Mouse (Mus musculus): ENCODE measurements around the gene Dgkb. TPM values are rescaled to one million over a fixed set of nuclear protein-coding genes. Genes with fewer than 3 reads are reported as not detected.

Gene Dgkb
- polyA plus RNA-seq, 1 experiment from 2014 or later = 1.5 TPM

GRCm38 (mm10) chr12:38397754-38398312, 580.3 kb downstream of the Dgkb start:
- no peaks in the 10 kb centered on the region for H3K4me1 ChIP-seq
- ATAC-seq (ENCODE audit: insufficient read depth, low FRiP score, low read depth) = no peak
- H3K4me2 ChIP-seq = no peak overlapping the region
- H3K27ac ChIP-seq = no peak overlapping the region
- H3K9me3 ChIP-seq = no peaks in the 10 kb centered on the region
- 28% methylated on average over 14 of the region's 14 CpGs for WGBS
- no peaks in the 10 kb centered on the region for H3K27me3 ChIP-seq (replicated peaks)
- H3K9ac ChIP-seq = no peak overlapping the region
- no peak overlapping the region for H3K4me3 ChIP-seq (replicated peaks)
- no peaks in the 10 kb centered on the region for H3K36me3 ChIP-seq

GRCm38 (mm10) chr12:38400089-38400488, 582.6 kb downstream of the Dgkb start:
- Histone ChIP-seq H3K9me3 (no peaks in the 10 kb centered on the region), H3K27ac (no peak overlapping the region), H3K27me3 (replicated peaks) (no peaks in the 10 kb centered on the region), H3K9ac (no peak overlapping the region), H3K36me3 (no peaks in the 10 kb centered on the region), H3K4me1 (no peaks in the 10 kb centered on the region), H3K4me2 (no peak overlapping the region), H3K4me3 (replicated peaks) (no peak overlapping the region)
- ATAC-seq (ENCODE audit: insufficient read depth, low FRiP score, low read depth) = no peak
- 63% methylated on average over 4 of the region's 4 CpGs for WGBS

GRCm38 (mm10) chr12:38435364-38436130, 618.0 kb downstream of the Dgkb start:
- no peaks in the 10 kb centered on the region for H3K4me1 ChIP-seq
- H3K4me2 ChIP-seq = no peak overlapping the region
- ATAC-seq (ENCODE audit: insufficient read depth, low FRiP score, low read depth) = no peak
- H3K4me3 ChIP-seq (replicated peaks) = no peak overlapping the region
- no peak overlapping the region for H3K9ac ChIP-seq
- H3K27me3 ChIP-seq (replicated peaks) = no peaks in the 10 kb centered on the region
- no peak overlapping the region for H3K27ac ChIP-seq
- H3K9me3 ChIP-seq = no peaks in the 10 kb centered on the region
- no peaks in the 10 kb centered on the region for H3K36me3 ChIP-seq
- WGBS = 68% methylated on average over 10 of the region's 10 CpGs

- Histone ChIP-seq H3K9me3 (no peaks in the 10 kb centered on the region), H3K4me2 (no peak overlapping the region), H3K4me3 (replicated peaks) (no peak overlapping the region), H3K27me3 (replicated peaks) (no peaks in the 10 kb centered on the region), H3K4me1 (no peaks in the 10 kb centered on the region), H3K27ac (no peak overlapping the region), H3K36me3 (no peaks in the 10 kb centered on the region), H3K9ac (no peak overlapping the region)
- ATAC-seq (ENCODE audit: insufficient read depth, low FRiP score, low read depth) = no peak
- WGBS = 80% methylated on average over 1 of the region's 1 CpGs
Observed at GRCm38 (mm10) chr12:38436131-38436436, 618.6 kb downstream of the Dgkb start.

GRCm38 (mm10) chr12:38450323-38451087, 633.0 kb downstream of the Dgkb start:
- H3K9ac ChIP-seq = no peak overlapping the region
- H3K9me3 ChIP-seq = no peaks in the 10 kb centered on the region
- 60% methylated on average over 7 of the region's 7 CpGs for WGBS
- H3K27ac ChIP-seq = no peak overlapping the region
- ATAC-seq (ENCODE audit: insufficient read depth, low FRiP score, low read depth) = no peak
- H3K4me1 ChIP-seq = no peaks in the 10 kb centered on the region
- H3K36me3 ChIP-seq = no peaks in the 10 kb centered on the region
- H3K4me2 ChIP-seq = no peak overlapping the region
- H3K4me3 ChIP-seq (replicated peaks) = no peak overlapping the region
- no peaks in the 10 kb centered on the region for H3K27me3 ChIP-seq (replicated peaks)

- ATAC-seq (ENCODE audit: insufficient read depth, low FRiP score, low read depth) = no peak
- Histone ChIP-seq H3K27me3 (replicated peaks) (no peaks in the 10 kb centered on the region), H3K9ac (no peak overlapping the region), H3K4me1 (no peaks in the 10 kb centered on the region), H3K27ac (no peak overlapping the region), H3K36me3 (no peaks in the 10 kb centered on the region), H3K4me2 (no peak overlapping the region), H3K4me3 (replicated peaks) (no peak overlapping the region), H3K9me3 (no peaks in the 10 kb centered on the region)
- 55% methylated on average over 3 of the region's 3 CpGs for WGBS
Observed at GRCm38 (mm10) chr12:38451677-38452076, 634.2 kb downstream of the Dgkb start.

GRCm38 (mm10) chr12:38468191-38468590, 650.7 kb downstream of the Dgkb start:
- no peaks in the 10 kb centered on the region for H3K4me1 ChIP-seq
- H3K27ac ChIP-seq = no peak overlapping the region
- H3K9ac ChIP-seq = no peak overlapping the region
- no peak overlapping the region for H3K4me3 ChIP-seq (replicated peaks)
- no peaks in the 10 kb centered on the region for H3K9me3 ChIP-seq
- H3K4me2 ChIP-seq = no peak overlapping the region
- no peaks in the 10 kb centered on the region for H3K36me3 ChIP-seq
- ATAC-seq (ENCODE audit: insufficient read depth, low FRiP score, low read depth) = no peak
- no peaks in the 10 kb centered on the region for H3K27me3 ChIP-seq (replicated peaks)

- Histone ChIP-seq H3K4me3 (replicated peaks) (no peak overlapping the region), H3K9ac (no peak overlapping the region), H3K9me3 (no peaks in the 10 kb centered on the region), H3K4me2 (no peak overlapping the region), H3K27ac (no peak overlapping the region), H3K4me1 (no peaks in the 10 kb centered on the region), H3K27me3 (replicated peaks) (no peaks in the 10 kb centered on the region), H3K36me3 (no peaks in the 10 kb centered on the region)
- ATAC-seq (ENCODE audit: insufficient read depth, low FRiP score, low read depth) = no peak
Observed at GRCm38 (mm10) chr12:38468605-38469004, 651.1 kb downstream of the Dgkb start.

GRCm38 (mm10) chr12:38497229-38497628, 679.7 kb downstream of the Dgkb start:
- no peak overlapping the region for H3K9ac ChIP-seq
- no peak for ATAC-seq (ENCODE audit: insufficient read depth, low FRiP score, low read depth)
- H3K9me3 ChIP-seq = no peaks in the 10 kb centered on the region
- H3K27me3 ChIP-seq (replicated peaks) = no peaks in the 10 kb centered on the region
- no peaks in the 10 kb centered on the region for H3K36me3 ChIP-seq
- no peak overlapping the region for H3K4me2 ChIP-seq
- H3K4me3 ChIP-seq (replicated peaks) = no peak overlapping the region
- no peak overlapping the region for H3K27ac ChIP-seq
- no peaks in the 10 kb centered on the region for H3K4me1 ChIP-seq
- 87% methylated on average over 2 of the region's 2 CpGs for WGBS

GRCm38 (mm10) chr12:38500931-38501330, 683.4 kb downstream of the Dgkb start:
- Histone ChIP-seq H3K9ac (no peak overlapping the region), H3K4me3 (replicated peaks) (no peak overlapping the region), H3K27me3 (replicated peaks) (no peaks in the 10 kb centered on the region), H3K36me3 (no peaks in the 10 kb centered on the region), H3K4me2 (no peak overlapping the region), H3K9me3 (no peaks in the 10 kb centered on the region), H3K27ac (no peak overlapping the region), H3K4me1 (no peaks in the 10 kb centered on the region)
- no peak for ATAC-seq (ENCODE audit: insufficient read depth, low FRiP score, low read depth)
- 63% methylated on average over 3 of the region's 3 CpGs for WGBS

- Histone ChIP-seq H3K4me3 (replicated peaks) (no peak overlapping the region), H3K9me3 (no peaks in the 10 kb centered on the region), H3K27ac (no peak overlapping the region), H3K36me3 (no peaks in the 10 kb centered on the region), H3K4me2 (no peak overlapping the region), H3K9ac (no peak overlapping the region), H3K27me3 (replicated peaks) (no peaks in the 10 kb centered on the region), H3K4me1 (no peaks in the 10 kb centered on the region)
- ATAC-seq (ENCODE audit: insufficient read depth, low FRiP score, low read depth) = no peak
- WGBS = 44% methylated on average over 1 of the region's 1 CpGs
Observed at GRCm38 (mm10) chr12:38508195-38508594, 690.7 kb downstream of the Dgkb start.

- Histone ChIP-seq H3K4me3 (replicated peaks) (no peak overlapping the region), H3K27ac (no peak overlapping the region), H3K9ac (no peak overlapping the region), H3K36me3 (no peaks in the 10 kb centered on the region), H3K4me2 (no peak overlapping the region), H3K27me3 (replicated peaks) (no peaks in the 10 kb centered on the region), H3K4me1 (no peaks in the 10 kb centered on the region), H3K9me3 (no peaks in the 10 kb centered on the region)
- no peak for ATAC-seq (ENCODE audit: insufficient read depth, low FRiP score, low read depth)
- 72% methylated on average over 4 of the region's 4 CpGs for WGBS
Observed at GRCm38 (mm10) chr12:38545431-38545830, 727.9 kb downstream of the Dgkb start.

All from stomach, embryonic 15.5 days (tissue).